Mouse (Mus musculus) megakaryocyte, embryonic 14.5 days (primary cell): ENCODE results near the gene Duox1.
"Not testable (repeated sequence)": the region's sequence is repeated elsewhere in the genome, so short reads cannot be mapped to it uniquely, and the experiment has no call there.

Experiments
- FLI1 ChIP-seq: IDR thresholded peaks from 2 replicates; pipeline ENCODE4 v1.6.1; 2012; ENCODE audit warnings: low read length, inconsistent platforms, mixed read lengths
- GATA1 ChIP-seq: IDR thresholded peaks from 3 replicates; pipeline ENCODE4 v1.6.1; 2012; ENCODE audit warnings: mixed read lengths, low read length, inconsistent platforms, borderline replicate concordance

GRCm38 (mm10) chr2:122387135-122387534 is 71.7 kb downstream of the Duox1 start:
- not testable (repeated sequence) for TF ChIP-seq GATA1, FLI1
